Mouse (Mus musculus) small intestine, adult 2 months (tissue): ENCODE measurements around the gene Dnajc2.
A peak's percentile ranks its signal among the peaks of the same experiment; 100 is the strongest.

ENCODE experiments used
- CTCF ChIP-seq: fragments of 200-500 bp; IDR thresholded peaks from 2 replicates; pipeline ENCODE4 v1.5.1; 2012; ENCODE audit warnings: low read depth, mild to moderate bottlenecking, control low read depth, inconsistent platforms, low read length, moderate library complexity, mixed read lengths; ENCODE audit not compliant: insufficient replicate concordance, insufficient read length; ENCODE audit errors: extremely low read depth
- POLR2A ChIP-seq: fragments of 200-500 bp; IDR thresholded peaks from 2 replicates; pipeline ENCODE4 v1.6.1; 2012; ENCODE audit warnings: low read depth, mild to moderate bottlenecking, control low read depth, inconsistent platforms, low read length, moderate library complexity

- TF ChIP-seq POLR2A: peak; percentile 48; the same call in 1 of the 2 replicates
- TF ChIP-seq CTCF: peak; percentile 91
Measured at GRCm38 (mm10) chr5:21736956-21737585, 48.0 kb downstream of the Dnajc2 start, which contains the start of gene Pmpcb.
